Mouse (Mus musculus) lung, postnatal 0 days (tissue): ENCODE results near the gene Ncam1.

ENCODE experiments used
- CTCF ChIP-seq: IDR thresholded peaks from 2 replicates; pipeline ENCODE4 v1.5.1; 2016; ENCODE audit warnings: antibody characterized with exemption, mild to moderate bottlenecking
- EP300 ChIP-seq: IDR thresholded peaks from 2 replicates; pipeline ENCODE4 v1.6.1; 2016; ENCODE audit warnings: antibody characterized with exemption, mild to moderate bottlenecking, control low read depth

DNA sequence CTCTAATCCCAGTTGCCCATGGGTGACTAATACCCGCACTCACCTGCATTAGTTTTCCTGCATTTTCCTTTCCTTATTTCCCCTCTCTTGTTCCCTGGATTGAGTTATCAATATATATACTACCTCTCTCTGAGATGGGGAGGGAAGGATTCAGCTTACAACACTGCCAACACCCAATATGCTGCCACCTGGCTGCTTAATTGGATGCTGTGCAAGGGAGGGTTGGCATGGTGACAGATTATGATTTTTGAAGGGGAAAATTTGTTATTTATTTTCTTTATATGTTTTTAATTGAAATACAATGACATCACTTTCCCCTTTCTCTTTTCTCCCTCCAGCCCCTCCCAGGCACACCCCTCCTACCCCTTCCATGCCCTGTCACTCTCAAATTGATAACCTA is 35.3 kb upstream of the Ncam1 start:
- no peak for TF ChIP-seq CTCF
- no peak for TF ChIP-seq EP300
